28 mouse cellular contexts compared by ENCODE assay signal in the genomic region with DNA sequence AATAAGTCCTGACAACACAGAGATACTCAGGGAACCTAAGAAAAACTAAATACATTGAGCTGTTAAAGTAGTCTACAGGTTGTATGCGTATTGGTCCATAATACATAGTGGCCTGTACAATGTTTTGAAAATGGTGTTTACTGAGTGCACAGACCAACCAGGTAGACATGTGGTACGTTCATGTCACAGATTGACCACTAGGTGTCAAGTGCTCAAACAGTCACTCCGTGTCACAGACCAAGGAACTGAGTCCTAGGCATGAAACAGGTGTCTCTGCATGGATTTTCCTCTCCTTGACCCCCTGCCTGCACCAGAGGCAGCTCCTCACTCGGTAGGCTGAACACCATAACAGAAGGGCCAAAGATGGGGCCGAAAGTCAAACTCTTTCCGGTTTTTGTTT.
DNase-seq lines count a peak whose midpoint lies in the region; ATAC-seq and TF ChIP-seq lines count a peak whose summit lies in the region.
"Had no signal": no experiment of that assay in that cellular context is flagged by ENCODE, and none has a peak within 500 bp of the region (broad histone marks: within the 10 kb centered on the region; RNA-seq: fewer than 3 reads in every experiment).

No protein-coding gene starts in this region.

- H3K27me3 ChIP-seq in kidney, postnatal 0 days (ENCODE audit: insufficient read depth, low read length): no peaks in the 10 kb centered on the region
- no peaks in the 10 kb centered on the region for H3K27me3 ChIP-seq in kidney, embryonic 15.5 days
- no peaks in the 10 kb centered on the region for H3K27me3 ChIP-seq in midbrain, postnatal 0 days (ENCODE audit: insufficient read depth, low read length)
- no peaks in the 10 kb centered on the region for H3K27me3 ChIP-seq in midbrain, embryonic 10.5 days (ENCODE audit: low read depth, poor library complexity, severe bottlenecking)
- H3K27me3 ChIP-seq: midbrain, embryonic 15.5 days; neural tube, embryonic 13.5 days; stomach, embryonic 15.5 days had no signal

- H3K36me3 ChIP-seq in kidney, postnatal 0 days (ENCODE audit: insufficient read depth, low read length): no peaks in the 10 kb centered on the region
- no peaks in the 10 kb centered on the region for H3K36me3 ChIP-seq in kidney, embryonic 15.5 days
- no peaks in the 10 kb centered on the region for H3K36me3 ChIP-seq in midbrain, postnatal 0 days (ENCODE audit: insufficient read depth, low read length)
- no peaks in the 10 kb centered on the region for H3K36me3 ChIP-seq in midbrain, embryonic 10.5 days
- H3K36me3 ChIP-seq: G1E; limb, embryonic 10.5 days; midbrain, embryonic 15.5 days; neural tube, embryonic 13.5 days; stomach, embryonic 15.5 days had no signal

- 79% methylated on average over 6 of the region's 6 CpGs for WGBS in kidney, postnatal 0 days
- WGBS in kidney, embryonic 15.5 days: 69% methylated on average over 6 of the region's 6 CpGs
- WGBS in midbrain, postnatal 0 days: 76% methylated on average over 6 of the region's 6 CpGs
- 74% methylated on average over 6 of the region's 6 CpGs for WGBS in midbrain, embryonic 10.5 days

- no peaks in the 10 kb centered on the region for H3K9me3 ChIP-seq in kidney, postnatal 0 days (replicated peaks; ENCODE audit: low read length)
- H3K9me3 ChIP-seq in kidney, embryonic 15.5 days (replicated peaks): no peaks in the 10 kb centered on the region
- H3K9me3 ChIP-seq in midbrain, postnatal 0 days (ENCODE audit: low read length): no peaks in the 10 kb centered on the region
- no peaks in the 10 kb centered on the region for H3K9me3 ChIP-seq in midbrain, embryonic 10.5 days (replicated peaks)
- H3K9me3 ChIP-seq: limb, embryonic 10.5 days; midbrain, embryonic 15.5 days; neural tube, embryonic 13.5 days; stomach, embryonic 15.5 days had no signal

- H3K27ac ChIP-seq in gastrocnemius, adult 2 months: no peak overlapping the region
- H3K27ac ChIP-seq in kidney, postnatal 0 days: no peak overlapping the region
- no peak overlapping the region for H3K27ac ChIP-seq in kidney, embryonic 15.5 days
- H3K27ac ChIP-seq in midbrain, postnatal 0 days (ENCODE audit: low read depth, low read length): no peak overlapping the region
- H3K27ac ChIP-seq in midbrain, embryonic 10.5 days (replicated peaks): no peak overlapping the region
- H3K27ac ChIP-seq: limb, embryonic 10.5 days; midbrain, embryonic 15.5 days; neural tube, embryonic 13.5 days; stomach, embryonic 15.5 days had no signal

- H3K4me1 ChIP-seq in kidney, postnatal 0 days (replicated peaks; ENCODE audit: insufficient read depth, low read length): no peaks in the 10 kb centered on the region
- H3K4me1 ChIP-seq in kidney, embryonic 15.5 days: no peaks in the 10 kb centered on the region
- no peaks in the 10 kb centered on the region; the same call in 1 of the 2 replicates for H3K4me1 ChIP-seq in midbrain, postnatal 0 days (ENCODE audit: insufficient read depth, low read length)
- no peaks in the 10 kb centered on the region for H3K4me1 ChIP-seq in midbrain, embryonic 10.5 days
- H3K4me1 ChIP-seq: limb, embryonic 10.5 days; midbrain, embryonic 15.5 days; neural tube, embryonic 13.5 days; stomach, embryonic 15.5 days had no signal

- TF ChIP-seq CTCF in gastrocnemius, adult 2 months (IDR thresholded peaks at IDR 0.05): peak; percentile 14; the same call in 1 of the 2 replicates
- TF ChIP-seq CTCF in kidney, postnatal 0 days (IDR thresholded peaks at IDR 0.05; ENCODE audit: low read depth): peak; percentile 42; the same call in 1 of the 2 replicates
- TF ChIP-seq CTCF in midbrain, postnatal 0 days (IDR thresholded peaks at IDR 0.05): peak; percentile 40; the same call in 1 of the 2 replicates

- H3K4me3 ChIP-seq in gastrocnemius, adult 2 months: no peak overlapping the region
- no peak overlapping the region for H3K4me3 ChIP-seq in kidney, postnatal 0 days (replicated peaks; ENCODE audit: low read depth, low read length)
- no peak overlapping the region for H3K4me3 ChIP-seq in kidney, embryonic 15.5 days (replicated peaks)
- H3K4me3 ChIP-seq in midbrain, postnatal 0 days (ENCODE audit: low read depth, low read length): no peak overlapping the region
- H3K4me3 ChIP-seq in midbrain, embryonic 10.5 days: no peak overlapping the region
- H3K4me3 ChIP-seq: limb, embryonic 10.5 days; midbrain, embryonic 15.5 days; myocyte; neural tube, embryonic 13.5 days; stomach, embryonic 15.5 days had no signal

- ATAC-seq in kidney, postnatal 0 days (replicated peaks; ENCODE audit: low FRiP score, low read depth): no peak
- ATAC-seq in kidney, embryonic 15.5 days (replicated peaks; ENCODE audit: low FRiP score): no peak
- ATAC-seq in midbrain, postnatal 0 days (ENCODE audit: low FRiP score): no peak
- ATAC-seq in megakaryocyte progenitor cell, adult 5-6 weeks (replicated peaks; ENCODE audit: poor library complexity): no peak
- ATAC-seq: activated CD4-positive, CD25-positive, alpha-beta regulatory T cell, adult 4 months; forebrain, postnatal 0 days; midbrain, embryonic 15.5 days; Patski had no signal

- H3K4me2 ChIP-seq in kidney, postnatal 0 days (ENCODE audit: low read length): no peak overlapping the region
- H3K4me2 ChIP-seq in kidney, embryonic 15.5 days: no peak overlapping the region
- no peak overlapping the region for H3K4me2 ChIP-seq in midbrain, postnatal 0 days (ENCODE audit: low read depth, low read length, poor library complexity, severe bottlenecking)
- H3K4me2 ChIP-seq: heart, embryonic 11.5 days; midbrain, embryonic 15.5 days; neural tube, embryonic 13.5 days; stomach, embryonic 15.5 days had no signal

- no peak for DNase-seq in gastrocnemius, adult 2 months
- no peak for DNase-seq in gastrocnemius, postnatal 14 days
- no peak for DNase-seq in kidney, postnatal 0 days (ENCODE audit: low spot score)
- DNase-seq in midbrain, postnatal 0 days (ENCODE audit: low spot score): no peak
- no peak for DNase-seq in midbrain, embryonic 10.5 days (ENCODE audit: low spot score)
- no peak for DNase-seq in urinary bladder, adult 18-20 months (ENCODE audit: low spot score in 2 of 2)
- DNase-seq: adrenal gland, adult 8-10 months; cerebellum, adult 9-10 months; forebrain, postnatal 0 days; heart, postnatal 10 days; kidney, adult 8-10 months; kidney, postnatal 25 days; liver; right cerebral cortex, adult 18-20 months; right cerebral cortex, postnatal 4 days; thymus, adult 18-20 months; thymus, postnatal 36 days had no signal

- intact Hi-C loops in gastrocnemius, adult 2 months (cut with DNase I): no loop called here
- intact Hi-C loops in gastrocnemius, postnatal 14 days (cut with DNase I; ENCODE audit: low total_unique reads): no loop called here

- no peak overlapping the region for H3K9ac ChIP-seq in kidney, postnatal 0 days (ENCODE audit: low read depth, low read length)
- no peak overlapping the region for H3K9ac ChIP-seq in kidney, embryonic 15.5 days
- H3K9ac ChIP-seq in midbrain, postnatal 0 days (replicated peaks; ENCODE audit: low read length, poor library complexity, severe bottlenecking): no peak overlapping the region
- H3K9ac ChIP-seq: forebrain, postnatal 0 days; midbrain, embryonic 15.5 days; neural tube, embryonic 13.5 days; stomach, embryonic 15.5 days had no signal
